Mouse (Mus musculus) monocyte, adult 2 months (primary cell): Measurements from ENCODE around the gene Ttc39d.
"Not testable (repeated sequence)": the region's sequence is repeated elsewhere in the genome, so short reads cannot be mapped to it uniquely, and the experiment has no call there.

ENCODE experiments used
- DNase-seq, 2 experiments: peaks; one replicate each; pipeline ENCODE4 v3.0.0; 2022; ENCODE audit warnings: low spot score in 2 of 2, low read depth in 1 of 2

The Ttc39d gene

GRCm38 (mm10) chr17:80193075-80193474, 14.2 kb upstream of the Ttc39d start:
- no peak for DNase-seq

GRCm38 (mm10) chr17:80199160-80199778, 8.0 kb upstream of the Ttc39d start:
- DNase-seq = no peak

- no peak for DNase-seq
Measured at GRCm38 (mm10) chr17:80205657-80206056, 1.6 kb upstream of the Ttc39d start.

GRCm38 (mm10) chr17:80206301-80206670, 974 bp upstream of the Ttc39d start:
- DNase-seq = no peak

- DNase-seq = not testable (repeated sequence)
Measured at GRCm38 (mm10) chr17:80213998-80214397, 6.7 kb downstream of the Ttc39d start.

GRCm38 (mm10) chr17:80220131-80220530, 12.9 kb downstream of the Ttc39d start:
- no peak for DNase-seq

- DNase-seq = no peak
Measured at GRCm38 (mm10) chr17:80221202-80221601, 13.9 kb downstream of the Ttc39d start.

- no peak for DNase-seq
Measured at GRCm38 (mm10) chr17:80221890-80222628, 14.8 kb downstream of the Ttc39d start.

- no peak for DNase-seq
Measured at GRCm38 (mm10) chr17:80223829-80224228, 16.6 kb downstream of the Ttc39d start.

- peak; percentile 44 to 46 for DNase-seq
Measured at GRCm38 (mm10) chr17:80224326-80225116, 17.3 kb downstream of the Ttc39d start, which contains the start of gene Gemin6. Gene Gemin6, plus strand, starts transcription at chr17:80224441.

- not testable (repeated sequence) for DNase-seq
Measured at GRCm38 (mm10) chr17:80225142-80225541, 17.9 kb downstream of the Ttc39d start.

GRCm38 (mm10) chr17:80229396-80229795, 22.1 kb downstream of the Ttc39d start:
- no peak for DNase-seq

GRCm38 (mm10) chr17:80233844-80234243, 26.6 kb downstream of the Ttc39d start:
- no peak for DNase-seq

- DNase-seq = no peak
Measured at GRCm38 (mm10) chr17:80234376-80234775, 27.1 kb downstream of the Ttc39d start.

- DNase-seq = no peak
Measured at GRCm38 (mm10) chr17:80235477-80235876, 28.2 kb downstream of the Ttc39d start.

- no peak for DNase-seq
Measured at GRCm38 (mm10) chr17:80236805-80237204, 29.5 kb downstream of the Ttc39d start.

GRCm38 (mm10) chr17:80237475-80237874, 30.2 kb downstream of the Ttc39d start:
- DNase-seq = no peak

- no peak for DNase-seq
Measured at GRCm38 (mm10) chr17:80241594-80241993, 34.3 kb downstream of the Ttc39d start.

- no peak for DNase-seq
Measured at GRCm38 (mm10) chr17:80243116-80243515, 35.9 kb downstream of the Ttc39d start.

- DNase-seq = no peak
Measured at GRCm38 (mm10) chr17:80252757-80253525, 45.7 kb downstream of the Ttc39d start.

GRCm38 (mm10) chr17:80254421-80254820, 47.2 kb downstream of the Ttc39d start:
- no peak for DNase-seq
